Mouse (Mus musculus) right cerebral cortex, postnatal 25 days (tissue): Measurements from ENCODE around the gene Dock1.

ENCODE experiments used
- DNase-seq: peaks from one replicate; pipeline ENCODE4 v3.0.0; 2022

Dock1 gene

GRCm38 (mm10) chr7:134757605-134758004 lies 87.2 kb downstream of the Dock1 start:
- no peak for DNase-seq

GRCm38 (mm10) chr7:134761799-134762198 lies 91.3 kb downstream of the Dock1 start:
- no peak for DNase-seq

GRCm38 (mm10) chr7:134765130-134765529 lies 94.7 kb downstream of the Dock1 start:
- no peak for DNase-seq

DNA sequence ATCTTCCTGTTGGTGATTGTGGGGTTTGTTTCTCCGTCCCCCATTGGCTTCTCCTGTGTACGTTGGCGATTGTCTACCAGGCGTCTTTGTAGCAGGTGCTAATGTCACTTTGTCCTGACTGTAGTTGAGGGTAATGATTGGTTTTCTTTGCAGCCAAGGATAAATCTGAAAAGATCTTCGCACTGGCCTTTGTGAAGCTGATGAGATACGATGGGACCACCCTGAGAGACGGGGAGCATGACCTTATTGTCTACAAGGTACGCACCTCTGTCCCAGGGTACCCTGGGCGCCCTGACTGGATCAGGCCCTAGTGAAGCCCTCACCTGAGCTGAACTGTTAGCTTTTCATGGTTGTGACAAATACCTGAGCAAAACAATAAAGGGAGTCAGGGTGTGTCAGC lies 100.9 kb downstream of the Dock1 start:
- DNase-seq, result no peak

DNA sequence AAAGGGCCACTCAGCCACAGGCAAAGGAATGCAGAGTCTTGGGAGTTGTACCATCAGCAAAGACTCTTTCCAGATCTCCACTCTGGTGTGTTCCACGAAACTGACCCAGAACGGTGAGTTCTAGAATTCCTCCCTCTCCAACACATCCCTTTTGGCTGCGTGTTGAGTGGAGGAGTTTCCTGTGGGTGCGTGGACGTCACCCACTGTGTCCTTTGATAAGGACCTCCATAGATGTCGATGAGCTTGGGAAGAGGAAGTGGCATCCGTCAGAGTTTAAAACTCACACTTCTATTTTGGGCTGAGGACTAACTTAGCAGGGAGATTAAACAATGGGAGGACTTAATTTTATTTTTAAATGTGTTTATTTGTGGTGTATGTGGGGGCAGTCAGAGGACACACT lies 101.9 kb downstream of the Dock1 start:
- DNase-seq, result no peak

GRCm38 (mm10) chr7:134772867-134773590 lies 102.6 kb downstream of the Dock1 start:
- DNase-seq, result no peak

DNA sequence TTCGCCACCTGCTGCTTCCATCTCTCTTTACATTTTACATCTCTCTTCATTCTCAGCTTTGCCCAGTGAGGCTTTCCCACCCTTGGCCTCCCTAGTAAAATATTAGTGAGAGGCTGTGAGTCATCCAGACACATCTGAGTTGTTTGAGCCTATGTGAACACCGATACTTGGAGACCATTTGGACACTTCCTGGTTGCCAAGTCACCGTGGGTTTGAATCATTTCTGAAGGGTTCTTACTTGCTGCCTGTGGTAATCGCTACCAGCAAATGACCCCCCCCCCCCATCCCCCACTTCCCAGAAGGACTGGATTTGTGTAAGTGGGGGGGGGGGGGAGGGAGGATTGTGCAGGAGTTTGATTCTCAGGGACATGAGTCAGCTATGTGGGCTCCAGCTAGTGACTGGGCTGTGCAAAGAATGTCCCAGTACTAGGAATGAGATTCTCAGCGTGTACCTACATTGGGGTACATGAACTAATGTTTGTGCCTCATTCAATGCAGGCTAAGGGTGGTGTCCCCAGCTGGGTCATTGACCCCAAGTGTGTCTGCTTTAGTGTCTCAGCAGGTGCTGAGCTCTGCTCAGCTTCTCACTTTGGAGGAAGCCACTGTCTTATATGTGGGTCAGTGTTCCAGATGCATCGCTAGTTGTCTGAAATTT lies 103.4 kb downstream of the Dock1 start:
- DNase-seq, result peak; percentile 15

- peak; percentile 29 for DNase-seq
These were observed 104.2 kb downstream of the Dock1 start for GRCm38 (mm10) chr7:134774468-134775162.

- peak; percentile 71 for DNase-seq
These were observed 105.2 kb downstream of the Dock1 start for GRCm38 (mm10) chr7:134775671-134776070.

DNA sequence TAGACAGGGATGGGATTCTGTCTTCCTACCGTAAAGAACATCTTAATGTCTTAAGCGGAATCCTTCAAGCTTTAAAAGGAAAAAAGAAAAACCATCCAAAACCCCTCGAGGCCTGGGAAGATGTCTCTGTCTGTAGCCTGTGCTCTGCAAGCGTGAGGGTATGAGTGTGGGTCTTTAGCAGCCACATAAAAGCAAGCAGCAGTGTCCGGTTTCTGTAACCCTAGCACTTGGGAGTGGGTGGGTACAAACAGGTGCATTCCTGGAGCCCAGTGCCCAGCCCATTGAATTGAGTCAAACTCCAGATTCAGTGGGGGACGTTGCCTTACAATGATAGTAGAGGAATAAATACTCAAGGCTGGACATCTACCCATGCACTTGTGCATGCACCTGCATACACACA lies 105.9 kb downstream of the Dock1 start:
- DNase-seq, result no peak

DNA sequence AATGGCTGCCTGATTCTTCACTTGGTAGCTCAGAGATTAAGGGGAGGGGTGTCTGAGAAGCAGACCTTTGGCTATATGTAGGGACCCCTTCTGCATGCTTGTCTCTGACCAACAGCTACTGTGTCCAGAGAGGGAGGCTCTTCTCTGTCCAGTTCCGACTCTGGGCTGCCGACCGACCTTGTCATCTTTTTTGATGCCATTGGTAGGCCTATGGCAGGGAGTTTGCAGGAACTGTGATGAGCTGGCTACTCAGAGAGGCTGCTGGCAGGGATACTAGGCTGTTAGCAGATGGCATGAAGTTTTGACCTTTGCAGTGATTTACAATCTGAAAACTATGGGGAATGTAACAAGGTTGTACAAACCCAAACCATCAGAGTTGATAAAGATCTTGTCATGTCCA lies 109.3 kb downstream of the Dock1 start:
- DNase-seq, result no peak

DNA sequence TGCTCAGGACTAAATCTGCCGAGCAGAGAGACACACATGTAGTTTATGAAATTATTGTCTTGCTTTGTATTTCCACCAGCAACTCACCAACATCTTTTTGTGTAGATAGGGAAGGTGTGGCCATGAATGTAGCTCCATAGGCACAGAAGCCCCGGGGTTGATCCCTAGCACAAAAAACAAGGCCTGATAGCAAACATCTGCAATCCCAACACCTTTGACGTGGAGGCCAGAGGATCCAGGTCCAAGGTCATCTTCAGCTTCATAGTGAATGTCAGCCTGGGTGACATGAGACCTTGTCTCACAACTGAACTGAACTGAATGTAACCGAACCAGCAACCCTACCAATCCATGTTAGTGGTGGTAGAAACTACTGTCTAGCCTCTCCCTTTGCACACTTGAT lies 116.7 kb downstream of the Dock1 start:
- no peak for DNase-seq

- DNase-seq, result no peak
These were observed 124.4 kb downstream of the Dock1 start for GRCm38 (mm10) chr7:134794889-134795288.

DNA sequence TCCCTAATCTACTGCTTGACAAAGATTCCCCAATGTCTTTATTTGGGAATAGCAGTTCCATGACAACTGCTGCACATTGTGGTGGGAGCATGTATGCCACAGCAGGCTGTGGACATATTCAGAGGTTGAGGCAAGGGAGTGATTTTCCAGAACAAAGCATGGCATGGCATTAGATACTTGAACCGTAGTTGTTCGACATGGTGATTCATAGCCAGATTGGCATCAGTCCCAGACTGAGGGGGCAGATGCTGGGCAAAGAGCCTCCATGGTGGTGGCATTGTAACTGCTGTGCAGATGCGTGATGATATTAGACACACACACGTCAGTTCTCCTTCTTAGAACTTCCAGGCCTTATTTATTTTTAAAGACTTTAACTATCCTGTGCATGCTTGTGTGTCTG lies 129.6 kb downstream of the Dock1 start:
- DNase-seq, result peak; percentile 23

DNA sequence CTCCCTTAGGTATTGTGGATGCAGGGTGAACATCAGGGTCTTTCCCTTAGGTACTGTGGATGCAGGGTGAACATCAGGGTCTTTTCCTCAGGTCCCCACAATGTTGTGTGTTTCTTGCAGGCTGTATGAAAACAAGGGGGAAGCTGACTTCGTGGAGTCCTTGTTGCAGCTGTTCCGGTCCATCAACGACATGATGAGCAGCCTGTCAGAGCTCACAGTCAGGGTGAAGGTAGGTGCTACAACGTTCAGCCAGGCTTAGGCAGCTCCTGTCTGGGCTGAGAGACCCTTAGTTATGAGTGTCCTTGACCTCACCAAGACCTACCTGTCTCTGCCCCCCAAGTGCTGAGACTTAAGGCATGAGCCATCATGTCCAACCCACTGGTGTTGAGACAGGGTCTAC lies 134.0 kb downstream of the Dock1 start:
- DNase-seq, result no peak

DNA sequence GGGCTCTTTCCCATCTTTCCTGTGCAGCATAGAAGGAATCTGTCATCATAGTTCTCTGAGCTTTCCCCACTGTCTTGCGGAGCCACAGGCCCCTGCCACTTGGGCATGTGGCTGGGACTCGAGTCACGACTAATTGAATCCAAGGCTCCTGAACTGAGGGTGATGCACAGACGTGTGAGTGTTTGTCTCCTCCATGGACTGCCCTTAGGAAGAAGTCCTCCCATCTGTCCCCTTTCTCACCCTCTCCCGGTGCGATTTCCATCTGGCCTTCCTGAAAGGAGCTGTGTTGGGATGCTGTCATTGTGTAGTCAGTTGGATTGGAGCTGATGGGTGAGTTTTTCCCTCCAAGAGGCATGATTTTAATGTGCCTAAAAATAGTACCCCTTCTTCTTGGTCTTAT lies 136.3 kb downstream of the Dock1 start:
- no peak for DNase-seq

GRCm38 (mm10) chr7:134808406-134808805 lies 138.0 kb downstream of the Dock1 start:
- no peak for DNase-seq

- no peak for DNase-seq
These were observed 139.0 kb downstream of the Dock1 start for GRCm38 (mm10) chr7:134809241-134809975.

GRCm38 (mm10) chr7:134818471-134818870 lies 148.0 kb downstream of the Dock1 start:
- DNase-seq, result no peak

DNA sequence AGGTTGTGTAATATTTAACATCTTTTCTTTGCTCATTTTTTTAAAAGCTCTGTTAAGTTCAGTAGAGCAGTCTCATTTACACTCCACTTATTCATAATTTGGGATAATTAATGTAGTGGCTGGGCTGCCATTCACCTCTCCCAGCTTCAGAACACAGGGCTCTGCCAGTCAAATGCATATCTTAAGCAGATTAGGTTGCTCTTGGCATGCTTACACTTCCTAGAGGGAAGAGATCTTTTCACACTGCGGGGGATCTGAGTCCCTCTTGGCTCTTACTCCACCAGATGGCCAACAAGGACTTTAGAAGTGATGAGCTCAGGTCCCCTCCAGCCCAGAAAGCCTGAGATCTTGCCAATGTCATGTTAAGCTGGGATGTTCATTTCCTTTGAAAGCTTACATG lies 150.8 kb downstream of the Dock1 start:
- no peak for DNase-seq

DNA sequence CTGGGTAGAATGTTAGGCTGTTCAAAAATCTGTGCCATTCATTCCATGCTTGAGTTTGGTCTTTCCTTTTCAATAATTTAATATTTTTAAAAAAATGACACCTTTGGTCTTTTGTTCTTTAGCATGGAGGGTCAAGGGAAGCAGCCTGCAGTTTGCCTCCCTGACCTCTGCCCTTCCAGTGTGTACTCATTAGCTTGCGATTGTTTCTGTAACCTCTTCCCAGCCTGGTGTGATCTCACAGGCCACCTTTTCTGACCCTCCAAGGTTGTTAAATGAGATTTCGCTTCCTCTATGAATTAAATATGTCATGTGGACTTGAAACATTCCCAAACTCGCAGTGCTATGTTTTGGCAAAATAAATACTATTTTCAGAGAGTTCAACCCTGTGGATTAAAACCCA lies 151.6 kb downstream of the Dock1 start:
- no peak for DNase-seq

DNA sequence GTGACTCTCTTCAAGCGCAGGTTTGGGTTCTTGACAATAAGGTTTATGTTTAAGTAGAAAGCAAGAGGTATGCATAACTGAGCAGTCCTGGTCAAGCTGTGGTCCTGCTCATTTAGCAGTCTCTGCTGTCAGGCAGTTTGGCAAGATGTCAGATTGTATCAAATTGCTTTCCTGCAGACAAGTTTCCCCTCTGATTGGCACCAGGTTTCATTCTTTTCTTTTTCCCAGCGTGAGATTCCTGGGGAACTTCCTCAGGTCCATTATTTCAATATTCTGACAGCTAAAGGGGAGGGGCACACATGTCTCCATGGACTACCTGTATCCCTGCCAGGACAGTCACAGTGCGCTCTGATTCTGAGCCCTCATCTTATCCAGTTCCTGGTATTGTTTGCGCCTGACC lies 153.4 kb downstream of the Dock1 start:
- DNase-seq, result no peak

- no peak for DNase-seq
These were observed 169.6 kb downstream of the Dock1 start for GRCm38 (mm10) chr7:134840066-134840465.
